Mouse (Mus musculus) adrenal gland, adult 8-10 months (tissue): ENCODE measurements at regions not wholly inside any gene's neighbourhood (a gene's known extent, or its start where the extent isn't known, plus 50 kb on each side); places are given as distances from the start of the nearest gene placed in this dataset.

Experiments
- DNase-seq: peaks from one replicate; pipeline ENCODE4 v3.0.0; 2022

DNA sequence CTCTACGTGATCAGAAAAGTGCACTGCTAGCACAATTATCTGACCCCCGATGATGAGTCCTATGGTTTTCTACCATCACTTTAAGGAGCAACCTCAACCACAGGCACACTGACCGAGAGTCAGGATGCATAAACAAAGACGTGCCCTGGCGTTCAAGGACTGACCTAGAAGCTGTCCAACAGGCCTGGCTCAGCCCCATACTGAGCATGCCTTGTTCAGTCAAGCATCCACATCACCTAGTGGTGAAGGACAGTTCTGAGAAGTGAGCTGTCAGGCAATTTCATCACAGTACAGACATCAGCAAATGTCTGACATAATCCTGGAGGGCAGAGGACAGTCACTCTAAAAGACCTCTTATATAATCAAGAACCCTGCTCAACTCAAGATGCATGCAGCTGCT, 81.5 kb upstream of the Elovl6 start:
- peak; percentile 36 for DNase-seq

DNA sequence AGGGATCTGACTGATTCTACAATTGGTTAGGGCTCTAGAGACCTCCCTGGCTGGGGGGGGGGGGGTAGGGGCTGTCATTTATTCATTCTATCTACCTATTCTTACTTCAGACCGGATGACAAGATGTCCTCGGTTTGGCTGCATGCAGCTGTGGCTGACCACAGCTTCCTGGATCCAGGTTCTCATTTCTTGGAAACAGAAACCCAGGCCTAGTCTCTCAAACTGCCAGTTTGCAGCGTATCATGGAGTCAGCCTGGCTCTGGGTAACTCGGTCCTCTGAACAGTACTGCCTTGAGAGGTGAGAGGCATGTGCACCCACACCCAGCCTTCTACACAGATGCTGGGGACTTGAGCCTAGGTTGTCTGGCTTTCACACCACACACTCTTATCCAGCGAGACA, 62.1 kb upstream of the Elovl6 start:
- no peak for DNase-seq

DNA sequence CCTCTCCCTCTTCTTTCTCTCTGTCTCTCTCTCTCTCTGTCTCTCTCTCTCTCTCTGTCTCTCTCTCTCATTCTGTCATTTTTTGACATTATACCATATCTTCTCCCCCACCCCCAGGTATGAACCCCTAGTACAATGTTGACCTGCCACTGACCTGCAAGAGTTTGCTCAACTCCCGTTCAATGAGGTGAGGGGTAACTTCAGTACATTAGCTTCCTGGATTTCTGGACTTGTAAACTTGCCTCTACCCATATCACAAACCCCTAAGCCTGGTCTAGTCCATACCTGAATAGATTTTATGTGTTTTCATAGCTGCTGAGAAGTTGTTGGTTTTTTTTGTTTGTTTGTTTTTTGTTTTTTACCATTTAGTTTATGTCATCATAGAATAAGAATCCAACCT, 60.8 kb upstream of the Elovl6 start:
- no peak for DNase-seq

DNA sequence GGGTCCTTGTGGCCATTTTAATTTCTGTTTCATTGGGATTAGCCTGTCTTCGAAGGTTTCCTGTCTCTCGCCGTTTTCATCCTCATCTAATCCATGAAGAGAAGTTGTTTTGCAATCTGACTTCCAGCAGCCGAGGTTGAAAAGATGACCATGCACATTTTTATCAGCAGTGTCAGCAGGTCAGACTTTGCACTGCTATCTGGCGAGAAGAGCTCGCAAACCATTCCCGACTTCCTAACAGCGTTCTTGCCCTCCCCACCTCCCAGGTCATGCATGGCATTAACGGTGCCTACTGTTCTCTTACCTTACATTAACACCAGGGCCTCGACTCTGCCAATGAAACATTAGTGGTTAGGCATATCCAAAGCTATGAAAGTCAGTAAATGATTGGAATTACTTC, 60.1 kb upstream of the Elovl6 start:
- DNase-seq: no peak

- DNase-seq: no peak
Measured at GRCm38 (mm10) chr3:129474451-129474850, 57.7 kb upstream of the Elovl6 start.

GRCm38 (mm10) chr3:129476250-129476649, 55.9 kb upstream of the Elovl6 start:
- no peak for DNase-seq

DNA sequence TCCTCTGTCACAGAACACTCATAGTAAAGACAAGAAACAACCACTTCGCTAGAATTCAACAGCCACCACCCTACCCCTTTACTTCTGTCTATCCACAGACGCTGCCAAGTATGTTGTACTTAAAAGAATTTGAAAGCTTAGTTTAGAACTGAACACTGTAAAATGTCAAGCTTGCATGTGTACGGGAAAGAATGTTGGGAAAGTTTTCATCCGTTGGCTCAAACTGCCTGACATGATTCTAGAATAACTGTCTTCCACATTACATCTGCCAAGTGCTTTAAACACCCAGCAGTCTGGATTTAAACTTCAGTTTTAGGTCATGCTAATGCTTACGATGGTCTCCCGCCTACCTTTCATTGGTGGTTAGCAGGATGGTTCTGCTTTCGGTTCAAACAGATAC, 54.1 kb upstream of the Elovl6 start:
- DNase-seq: no peak

GRCm38 (mm10) chr3:129481293-129481692, 50.9 kb upstream of the Elovl6 start:
- DNase-seq: no peak
